Mouse (Mus musculus): ENCODE results near the gene Ldoc1.
A peak's percentile ranks its signal among the peaks of the same experiment; 100 is the strongest.

The Ldoc1 gene

DNA sequence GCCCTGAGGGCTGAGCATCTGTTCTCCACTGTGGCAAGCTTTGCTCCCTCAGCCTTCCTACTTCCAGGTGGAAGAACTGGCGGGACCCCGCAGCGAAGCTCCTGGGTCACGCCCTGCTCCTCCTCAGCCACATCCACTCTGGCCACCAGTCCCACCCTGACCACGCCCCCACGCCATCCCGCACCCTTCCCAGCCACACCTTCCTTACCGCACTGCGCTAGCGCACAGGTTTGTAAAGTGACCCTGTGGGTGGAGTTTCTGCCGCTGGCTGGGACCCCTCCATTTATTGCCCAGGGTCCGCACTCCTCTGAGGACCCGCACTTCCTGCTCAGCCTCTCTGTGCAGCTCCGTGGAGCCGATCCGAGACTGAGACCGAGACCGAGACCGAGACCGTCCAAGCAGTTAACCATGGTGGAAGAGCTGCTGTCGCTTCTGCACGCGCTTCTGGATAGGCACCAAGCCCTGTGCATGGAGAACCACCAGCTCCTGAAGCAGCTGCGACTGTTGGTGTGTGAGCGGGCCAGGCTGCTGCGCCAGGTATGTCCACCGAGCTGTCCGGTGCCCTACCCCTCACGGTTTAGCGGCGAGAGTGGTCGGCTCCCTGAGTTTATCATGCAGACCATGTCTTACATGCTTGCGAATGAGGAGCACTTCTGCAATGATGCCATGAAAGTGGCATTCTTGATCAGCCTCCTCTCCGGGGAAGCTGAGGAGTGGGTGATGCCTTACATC, at the start of gene Ldoc1:
Gene Ldoc1 (plus strand): TSS at position 196 of the 732 bp plus-strand sequence.
- peak; percentile 63 to 74 for DNase-seq

DNA sequence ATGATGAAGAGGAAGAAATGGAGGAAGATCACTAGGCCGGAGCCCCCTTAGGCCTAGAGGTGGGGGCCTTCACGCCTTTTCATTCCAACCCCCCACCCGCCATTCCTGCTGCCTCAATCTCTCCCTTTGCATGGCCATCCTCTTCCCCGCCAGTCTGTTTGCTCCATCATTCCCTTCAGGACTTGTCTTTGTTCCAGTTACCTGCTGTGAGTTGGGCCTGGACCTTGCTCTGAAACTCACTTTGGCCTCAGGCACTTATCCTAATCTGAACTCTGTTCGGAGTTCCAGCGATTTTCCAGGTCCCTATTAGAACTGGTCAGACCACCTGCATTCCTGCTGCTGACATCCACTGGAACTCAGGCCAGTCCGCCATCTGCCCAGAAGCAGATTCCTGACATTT, 834 bp downstream of the Ldoc1 start:
- DNase-seq = peak; percentile 40 to 46

DNA sequence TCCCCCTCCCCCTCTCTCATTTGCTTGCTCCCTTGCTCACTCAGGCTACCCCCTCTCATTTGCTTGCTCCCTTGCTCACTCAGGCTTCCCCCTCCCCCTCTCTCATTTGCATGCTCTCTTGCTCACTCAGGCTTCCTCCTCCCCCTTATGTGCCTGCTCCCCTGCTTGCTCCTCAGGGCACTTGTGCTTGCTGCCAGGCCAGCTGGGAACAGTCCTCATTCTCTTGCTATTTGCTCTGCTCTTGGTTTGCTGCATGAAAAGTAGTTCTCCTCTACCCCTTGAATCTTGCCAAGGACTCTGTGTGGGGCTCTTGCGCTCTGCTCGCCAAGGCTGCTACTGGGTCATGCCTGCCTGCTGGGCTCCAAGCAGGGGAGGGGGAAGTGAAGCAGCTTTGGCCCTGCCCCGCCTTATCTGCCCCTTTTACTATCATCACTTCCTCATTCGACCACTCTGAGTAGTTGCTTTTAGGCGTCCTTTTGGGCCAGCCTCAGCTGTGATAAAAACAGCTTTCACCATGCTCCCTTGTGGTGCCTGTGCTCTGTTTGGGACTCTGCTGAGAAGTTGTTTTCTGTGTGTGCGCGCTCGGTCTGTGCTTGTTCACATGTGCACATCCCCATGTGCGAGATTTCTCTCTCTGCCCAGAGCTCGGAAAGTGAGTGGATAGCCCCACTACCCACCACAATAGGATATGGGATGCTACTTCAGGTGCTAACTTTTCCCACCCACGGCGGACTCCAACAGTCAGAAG, 13.2 kb downstream of the Ldoc1 start:
- peak; percentile 38 to 70 for DNase-seq

DNA sequence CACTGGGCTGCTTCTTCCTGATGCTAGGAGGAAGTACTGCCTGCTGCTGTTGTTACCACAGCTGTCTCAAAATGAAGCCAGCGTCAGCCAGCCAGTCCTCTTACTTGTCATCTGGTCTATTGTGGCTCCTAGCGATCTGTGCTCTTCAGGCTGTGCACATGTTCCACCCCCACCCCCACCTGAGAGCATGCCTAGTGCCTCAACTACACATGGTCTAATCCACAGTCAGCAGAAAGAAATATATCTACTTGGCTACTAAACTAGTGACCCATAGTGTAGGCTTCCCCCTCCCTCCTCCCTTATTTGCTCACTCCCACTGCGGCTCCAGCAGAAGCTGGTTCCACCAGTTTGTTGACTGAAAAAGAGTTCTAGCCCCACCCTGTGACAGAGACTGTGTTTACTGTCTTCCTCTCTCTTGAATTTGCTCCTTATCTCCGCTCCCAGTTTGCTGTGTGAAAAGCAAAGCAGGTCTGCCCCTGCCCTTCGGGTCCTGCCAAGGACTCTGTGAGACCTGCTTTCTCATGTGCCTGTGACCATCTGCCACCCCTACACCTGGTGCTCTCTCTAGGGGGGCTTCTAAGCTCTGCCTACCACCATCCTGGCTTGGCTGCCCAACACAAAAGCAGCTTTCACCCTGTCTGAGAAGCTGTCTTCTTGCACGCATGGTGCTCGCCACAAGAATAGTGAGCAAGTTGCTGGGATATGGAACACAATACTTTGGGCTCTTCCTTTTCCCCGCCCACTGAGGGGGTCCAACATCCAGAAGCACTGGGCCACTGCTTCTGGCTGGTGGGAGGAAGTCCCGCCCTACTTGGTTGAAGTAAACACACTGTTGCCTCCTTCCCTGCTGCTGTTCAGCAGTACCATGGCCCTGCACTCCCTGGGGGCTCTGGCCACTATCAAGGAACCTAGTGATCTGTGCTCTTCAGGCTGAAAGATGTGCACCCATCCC, 14.0 kb downstream of the Ldoc1 start:
- peak; percentile 43 to 62 for DNase-seq

DNA sequence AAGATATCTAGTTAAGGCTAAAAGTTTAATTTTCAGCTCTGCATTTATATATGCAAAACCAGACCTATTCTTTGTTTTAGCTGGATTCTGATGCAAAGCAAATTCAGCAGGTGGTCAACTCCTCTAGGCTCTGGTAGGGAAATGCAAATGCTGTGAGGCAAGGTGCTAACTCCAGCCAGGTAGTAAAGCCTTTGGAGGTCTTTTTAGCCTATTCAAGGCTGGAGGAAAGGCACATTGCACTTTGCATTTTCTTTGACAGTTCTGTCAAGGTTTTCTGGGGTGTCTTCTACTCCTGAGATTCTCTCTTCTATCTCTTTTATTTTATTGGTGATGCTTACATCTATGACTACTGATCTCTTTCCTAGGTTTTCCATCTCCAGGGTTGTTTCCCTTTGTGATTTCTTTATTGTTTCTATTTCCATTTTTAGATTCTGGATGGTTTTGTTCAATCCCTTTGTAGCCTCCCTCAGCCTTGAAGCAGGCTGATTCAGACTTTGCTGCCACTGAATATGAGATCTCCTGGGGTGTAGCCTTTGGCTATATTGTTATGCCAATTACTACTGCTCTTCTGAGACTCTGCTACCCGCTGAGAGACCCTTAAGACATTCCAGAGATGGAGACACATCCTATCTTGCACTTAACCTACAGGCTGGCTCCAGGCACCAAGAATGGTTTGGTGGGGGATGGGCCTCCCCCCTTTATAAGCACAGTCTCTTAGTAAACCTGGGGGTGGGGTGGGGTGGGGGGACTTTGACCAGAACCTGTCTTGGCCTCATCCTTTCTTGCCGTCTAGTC, 18.4 kb downstream of the Ldoc1 start:
- no peak for DNase-seq

Measured in cerebellum, adult 18-20 months (tissue).